Mouse (Mus musculus) testis, adult 2 months (tissue): Measurements from ENCODE around the gene 4921517D22Rik.

ENCODE experiments used
- CTCF ChIP-seq: fragments of 200-500 bp; IDR thresholded peaks from 2 replicates; pipeline ENCODE4 v1.5.1; 2012; ENCODE audit warnings: low read depth, mild to moderate bottlenecking, inconsistent platforms, low read length, moderate library complexity; ENCODE audit not compliant: control insufficient read depth, insufficient read depth, insufficient replicate concordance
- POLR2A ChIP-seq: fragments of 200-500 bp; IDR thresholded peaks from 2 replicates; pipeline ENCODE4 v1.6.1; 2012; ENCODE audit warnings: low read depth, mild to moderate bottlenecking, inconsistent platforms, low read length, moderate library complexity; ENCODE audit not compliant: control insufficient read depth

- no peak for TF ChIP-seq CTCF
- no peak for TF ChIP-seq POLR2A
Measured at GRCm38 (mm10) chr13:59647484-59647883, 46.4 kb downstream of the 4921517D22Rik start.
